Comparison of ENCODE assay signal across 24 mouse cellular contexts in the genomic region with DNA sequence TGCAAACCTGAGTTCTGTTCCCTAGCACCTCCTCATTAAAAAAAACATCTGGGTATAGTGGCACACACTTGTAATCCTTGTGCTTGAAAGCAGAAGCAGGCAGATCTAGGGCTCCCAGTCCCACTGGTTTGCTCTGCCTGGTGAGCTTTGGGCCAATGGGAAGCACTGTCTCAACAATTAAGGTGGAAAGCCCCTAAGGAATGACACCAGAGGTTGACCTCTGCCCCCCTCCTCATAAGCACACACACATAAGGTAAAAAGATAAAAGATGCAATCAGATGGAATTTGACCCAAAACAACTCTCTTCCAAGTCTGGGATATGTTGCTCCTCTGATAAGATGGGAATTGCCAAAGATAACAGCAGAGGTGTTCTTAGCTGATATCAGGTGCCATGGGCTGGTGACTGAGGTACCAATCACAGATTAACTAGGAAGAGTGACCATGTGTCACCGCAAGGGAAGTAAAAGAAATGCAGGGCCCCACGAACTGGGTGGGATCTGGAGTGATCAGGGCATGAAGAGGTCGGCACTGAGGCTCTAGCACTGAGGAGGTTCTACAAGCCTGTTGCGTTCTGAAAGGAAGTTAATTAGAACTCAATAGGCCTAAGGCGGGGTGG.
"Had no signal": no experiment of that assay in that cellular context is flagged by ENCODE, and none has a peak within 500 bp of the region (broad histone marks: within the 10 kb centered on the region; RNA-seq: fewer than 3 reads in every experiment).

No protein-coding gene starts in this region.

- H3K4me3 ChIP-seq: gastrocnemius, adult 2 months; heart, adult 2 months; heart, embryonic 12.5 days; hindbrain, embryonic 10.5 days; hindbrain, embryonic 12.5 days; layer of hippocampus, adult 2 months; left cerebral cortex, adult 2 months; limb, embryonic 13.5 days; limb, embryonic 15.5 days; liver, embryonic 12.5 days had no signal

- H3K4me2 ChIP-seq: heart, embryonic 12.5 days; hindbrain, embryonic 12.5 days; hindbrain, embryonic 14.5 days; limb, embryonic 13.5 days; limb, embryonic 15.5 days; liver, embryonic 12.5 days had no signal

- H3K9me3 ChIP-seq: heart, embryonic 12.5 days; hindbrain, embryonic 12.5 days; limb, embryonic 13.5 days; limb, embryonic 15.5 days; liver, embryonic 12.5 days had no signal

- H3K4me1 ChIP-seq: heart, embryonic 12.5 days; liver, embryonic 12.5 days had no signal

- ATAC-seq: forebrain, postnatal 0 days; hindbrain, embryonic 16.5 days; inflammation-experienced regulatory T-cells, adult 6 months; liver, embryonic 12.5 days had no signal

- H3K36me3 ChIP-seq: heart, embryonic 12.5 days; hindbrain, embryonic 12.5 days; limb, embryonic 13.5 days; limb, embryonic 15.5 days; liver, embryonic 12.5 days had no signal

- H3K27me3 ChIP-seq: heart, embryonic 12.5 days; hindbrain, embryonic 12.5 days; limb, embryonic 15.5 days; liver, embryonic 12.5 days had no signal

- H3K9ac ChIP-seq: forebrain, postnatal 0 days; heart, embryonic 12.5 days; hindbrain, embryonic 12.5 days; hindbrain, embryonic 14.5 days; limb, embryonic 13.5 days; limb, embryonic 15.5 days; liver, embryonic 12.5 days had no signal

- H3K27ac ChIP-seq: gastrocnemius, adult 2 months; heart, adult 2 months; hindbrain, embryonic 10.5 days; hindbrain, embryonic 12.5 days; hindbrain, embryonic 14.5 days; layer of hippocampus, adult 2 months; left cerebral cortex, adult 2 months; limb, embryonic 13.5 days; limb, embryonic 15.5 days; liver, embryonic 12.5 days had no signal

- DNase-seq: forebrain, postnatal 0 days; gastrocnemius, adult 2 months; gastrocnemius, postnatal 10 days; gastrocnemius, postnatal 25 days; heart, adult 2 months; heart, postnatal 10 days; heart, postnatal 4 days; kidney, adult 18-20 months; kidney, adult 8-10 months; kidney, postnatal 10 days; kidney, postnatal 25 days; kidney, postnatal 4 days; left cerebral cortex, postnatal 4 days had no signal
